Mouse (Mus musculus) bone marrow macrophage, adult 2 months (primary cell): Measurements from ENCODE around the gene Mrps7.

ENCODE experiments used
- CTCF ChIP-seq: IDR thresholded peaks from 2 replicates; pipeline ENCODE4 v1.5.1; 2012; ENCODE audit warnings: low read depth, mild to moderate bottlenecking, low read length, moderate library complexity
- POLR2A ChIP-seq: IDR thresholded peaks from 2 replicates; pipeline ENCODE4 v1.6.1; 2012; ENCODE audit warnings: mild to moderate bottlenecking, low read depth, low read length, borderline replicate concordance

- TF ChIP-seq CTCF (no peak), POLR2A (no peak)
Observed at GRCm38 (mm10) chr11:115635041-115635440, 31.3 kb downstream of the Mrps7 start.
